Mouse (Mus musculus) ZHBTc4 (cell line): ENCODE measurements around the gene Isca2.

ENCODE experiments used
- DNase-seq: peaks from one replicate; pipeline ENCODE4 v3.0.0-alpha.2; 2011; ENCODE audit warnings: low read depth, low spot score

Isca2 gene

DNA sequence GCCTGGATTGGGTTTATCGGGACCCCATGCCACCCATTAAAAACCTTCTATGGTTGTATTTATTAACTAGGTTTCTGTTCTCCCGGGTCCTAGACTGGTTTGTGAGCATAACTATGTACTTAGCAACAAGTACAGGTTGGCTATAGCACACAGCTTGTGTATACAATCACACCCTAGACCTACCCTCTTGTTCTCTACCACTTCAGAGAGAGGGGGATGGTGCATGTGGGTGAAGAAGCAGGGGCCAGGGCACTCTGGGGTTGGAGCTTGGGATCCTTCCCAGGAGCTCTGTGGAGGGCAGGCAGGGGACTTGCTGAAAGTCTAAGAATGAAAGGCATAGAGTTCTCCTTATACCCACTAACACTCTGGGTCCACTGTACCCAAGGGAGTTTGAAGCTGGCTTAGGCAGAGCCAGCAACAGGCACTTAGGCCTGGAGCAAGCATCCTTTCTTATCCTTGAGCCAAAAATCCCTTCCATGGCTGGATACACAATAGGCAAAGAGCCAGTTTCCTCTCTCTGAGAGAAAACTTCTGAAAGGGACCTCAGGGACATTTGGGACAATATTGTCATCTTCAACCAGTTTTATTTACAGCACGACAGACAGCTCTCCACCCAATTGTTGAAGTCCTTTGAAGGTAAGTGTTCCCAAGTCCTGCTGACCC lies 41.7 kb downstream of the Isca2 start:
- DNase-seq = no peak

- DNase-seq = peak; percentile 79
Observed at GRCm38 (mm10) chr12:84818496-84818895, 45.4 kb downstream of the Isca2 start.

DNA sequence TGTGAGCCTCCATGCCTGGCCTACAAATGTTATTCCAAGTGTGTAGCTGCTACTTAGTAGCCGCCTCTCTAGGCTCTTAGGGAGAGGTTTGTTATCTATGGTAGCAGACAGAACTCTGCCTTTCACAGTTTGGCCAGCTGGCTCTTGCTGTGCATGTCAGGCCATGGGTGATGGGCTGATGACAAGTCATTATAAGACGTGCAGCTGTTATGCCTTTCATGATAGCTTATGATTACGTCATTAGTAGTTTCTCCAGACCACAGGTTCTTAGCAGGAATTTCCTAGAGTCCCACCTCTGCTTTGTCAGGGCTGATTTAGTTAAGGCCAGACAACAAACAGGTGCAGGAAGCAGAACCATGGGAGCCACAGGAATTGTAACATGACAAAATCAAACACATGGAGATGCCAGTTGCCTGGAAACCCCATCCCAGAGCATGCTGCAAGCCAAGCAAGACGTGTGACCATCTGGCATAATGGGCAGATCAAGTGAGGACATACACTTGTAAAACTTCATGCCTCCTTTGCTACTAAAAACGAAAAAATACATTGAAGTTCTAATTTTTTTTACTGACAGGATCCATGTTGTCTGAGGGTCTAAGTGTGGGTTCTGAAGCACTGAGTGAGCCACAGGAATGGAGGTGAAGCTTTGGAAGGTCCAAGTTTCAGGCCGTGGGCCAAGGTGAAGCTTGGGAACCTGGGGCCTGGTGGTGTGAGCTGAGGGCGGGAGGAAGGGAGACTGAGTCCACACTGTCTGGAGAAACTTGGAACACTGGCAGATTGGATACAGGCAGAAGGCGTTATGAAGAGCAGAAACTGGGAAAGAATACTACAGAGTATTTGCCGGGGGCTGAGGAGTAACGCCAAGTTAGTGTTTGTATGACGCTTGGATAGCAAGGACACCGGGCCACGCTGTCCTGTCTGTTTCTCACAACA lies 46.5 kb downstream of the Isca2 start:
- DNase-seq = no peak

- no peak for DNase-seq
Observed at GRCm38 (mm10) chr12:84823601-84824000, 50.5 kb downstream of the Isca2 start.

DNA sequence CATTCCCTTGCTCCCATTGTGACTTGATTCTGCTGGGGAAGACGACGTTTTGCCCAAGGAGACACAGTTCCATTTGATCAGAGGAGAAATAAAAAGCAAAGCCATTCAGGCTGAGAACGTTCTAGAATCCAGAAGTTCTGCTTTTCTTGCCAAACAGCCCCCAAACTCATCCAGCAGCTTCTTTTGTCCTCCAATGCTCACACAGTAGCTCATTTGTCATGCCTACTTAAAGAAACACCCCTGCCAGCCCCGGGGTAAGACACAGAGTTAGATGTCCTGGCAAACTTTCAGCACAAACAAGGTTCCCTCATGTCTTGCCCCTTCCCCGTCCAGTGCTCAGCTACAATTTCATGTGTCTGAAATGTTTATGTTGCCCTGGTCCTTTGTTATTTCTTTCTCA lies 51.2 kb downstream of the Isca2 start:
- no peak for DNase-seq
